Mouse (Mus musculus) E14TG2a.4 (cell line): Measurements from ENCODE around the gene Psen1.

Experiments used
- CTCF ChIP-seq: conservative IDR thresholded peaks from 2 replicates; pipeline ENCODE4 v1.5.1; 2014; ENCODE audit warnings: low read length
- POU5F1 ChIP-seq: IDR thresholded peaks from 2 replicates; pipeline ENCODE4 v1.6.1; 2014; ENCODE audit warnings: low read length, borderline replicate concordance

DNA sequence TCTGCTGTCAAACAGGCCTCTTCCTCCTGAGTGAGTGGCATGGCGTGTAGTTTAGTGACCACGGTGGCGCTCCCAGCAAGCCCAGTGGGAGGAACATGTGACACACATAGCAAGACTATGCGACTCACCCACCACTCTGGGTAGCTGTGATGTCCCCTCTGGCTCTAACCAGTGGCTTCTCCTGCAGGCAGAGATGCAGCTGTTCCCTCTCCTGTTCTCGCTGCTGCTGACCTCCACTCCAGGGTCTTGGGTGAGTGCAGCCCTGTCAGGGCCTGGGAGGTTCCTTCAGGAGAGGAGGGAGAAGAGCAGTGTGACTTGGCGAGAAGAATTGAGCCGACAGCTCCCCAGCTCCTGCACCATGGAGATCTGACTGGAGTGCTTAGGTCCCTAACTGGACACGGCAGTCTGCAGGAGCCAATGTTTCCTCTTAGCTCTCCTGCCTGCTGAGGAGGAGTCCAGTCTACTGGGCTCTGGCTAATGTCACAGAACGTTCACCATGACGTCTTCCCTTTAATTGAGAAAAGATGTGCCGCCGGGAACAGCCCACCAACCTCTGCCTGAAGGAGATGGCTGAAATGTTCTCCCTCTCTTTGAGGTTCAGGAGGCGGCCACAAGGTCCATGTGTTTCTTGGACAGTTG, 78.1 kb downstream of the Psen1 start:
- no peak for TF ChIP-seq CTCF
- no peak for TF ChIP-seq POU5F1
